Mouse (Mus musculus) mesoderm, embryonic 11.5 days (tissue): ENCODE measurements around the gene Ptges3l.
A peak's percentile ranks its signal among the peaks of the same experiment; 100 is the strongest.
"Not testable (repeated sequence)": the region's sequence is repeated elsewhere in the genome, so short reads cannot be mapped to it uniquely, and the experiment has no call there.

ENCODE experiments used
- DNase-seq: peaks from one replicate; pipeline ENCODE4 v3.0.0-alpha.2; 2012; ENCODE audit warnings: low read depth, low spot score

Gene Ptges3l

GRCm38 (mm10) chr11:101457631-101458030, 32.5 kb upstream of the Ptges3l start:
- no peak for DNase-seq

- DNase-seq = no peak
Observed at GRCm38 (mm10) chr11:101455627-101456026, 30.5 kb upstream of the Ptges3l start.

GRCm38 (mm10) chr11:101454702-101455101, 29.6 kb upstream of the Ptges3l start:
- DNase-seq = no peak

GRCm38 (mm10) chr11:101452093-101452774, 27.1 kb upstream of the Ptges3l start:
- no peak for DNase-seq

GRCm38 (mm10) chr11:101451536-101451935, 26.4 kb upstream of the Ptges3l start:
- no peak for DNase-seq

GRCm38 (mm10) chr11:101450394-101450793, 25.3 kb upstream of the Ptges3l start:
- no peak for DNase-seq

GRCm38 (mm10) chr11:101449596-101449995, 24.5 kb upstream of the Ptges3l start:
- not testable (repeated sequence) for DNase-seq

- DNase-seq = no peak
Observed at GRCm38 (mm10) chr11:101448899-101449298, 23.8 kb upstream of the Ptges3l start.

- no peak for DNase-seq
Observed at GRCm38 (mm10) chr11:101448274-101448746, 23.2 kb upstream of the Ptges3l start, which contains the start of gene Ifi35. Gene Ifi35, plus strand, starts transcription at chr11:101448407.

GRCm38 (mm10) chr11:101447786-101448185, 22.7 kb upstream of the Ptges3l start:
- no peak for DNase-seq

- not testable (repeated sequence) for DNase-seq
Observed at GRCm38 (mm10) chr11:101446860-101447259, 21.7 kb upstream of the Ptges3l start.

- no peak for DNase-seq
Observed at GRCm38 (mm10) chr11:101446319-101446718, 21.2 kb upstream of the Ptges3l start.

- DNase-seq = no peak
Observed at GRCm38 (mm10) chr11:101442760-101443159, 17.6 kb upstream of the Ptges3l start.

GRCm38 (mm10) chr11:101442127-101442693, 17.1 kb upstream of the Ptges3l start, which contains the start of gene Rpl27:
Gene Rpl27, plus strand, starts transcription at chr11:101442298.
- peak; percentile 100 for DNase-seq

GRCm38 (mm10) chr11:101441450-101442126, 16.5 kb upstream of the Ptges3l start:
- DNase-seq = not testable (repeated sequence)

- not testable (repeated sequence) for DNase-seq
Observed at GRCm38 (mm10) chr11:101438006-101438405, 12.9 kb upstream of the Ptges3l start.

GRCm38 (mm10) chr11:101436916-101437315, 11.8 kb upstream of the Ptges3l start:
- no peak for DNase-seq

GRCm38 (mm10) chr11:101435831-101436230, 10.7 kb upstream of the Ptges3l start:
- DNase-seq = no peak

GRCm38 (mm10) chr11:101433396-101433795, 8.3 kb upstream of the Ptges3l start:
- no peak for DNase-seq

GRCm38 (mm10) chr11:101431327-101431726, 6.2 kb upstream of the Ptges3l start:
- no peak for DNase-seq

GRCm38 (mm10) chr11:101426165-101426564, 1.0 kb upstream of the Ptges3l start:
- no peak for DNase-seq

- DNase-seq = no peak
Observed at GRCm38 (mm10) chr11:101424105-101424851, 855 bp downstream of the Ptges3l start, which contains the start of gene Gm27029. Gene Gm27029, minus strand, starts transcription at chr11:101424796.
